Mouse (Mus musculus) heart, postnatal 0 days (tissue): ENCODE data around the gene Thyn1.

Experiments
- CTCF ChIP-seq: IDR thresholded peaks from 2 replicates; pipeline ENCODE4 v1.5.1; 2016; ENCODE audit warnings: antibody characterized with exemption, control low read depth, low read depth
- EP300 ChIP-seq: IDR thresholded peaks from 2 replicates; pipeline ENCODE4 v1.6.1; 2016; ENCODE audit warnings: antibody characterized with exemption, low read depth

DNA sequence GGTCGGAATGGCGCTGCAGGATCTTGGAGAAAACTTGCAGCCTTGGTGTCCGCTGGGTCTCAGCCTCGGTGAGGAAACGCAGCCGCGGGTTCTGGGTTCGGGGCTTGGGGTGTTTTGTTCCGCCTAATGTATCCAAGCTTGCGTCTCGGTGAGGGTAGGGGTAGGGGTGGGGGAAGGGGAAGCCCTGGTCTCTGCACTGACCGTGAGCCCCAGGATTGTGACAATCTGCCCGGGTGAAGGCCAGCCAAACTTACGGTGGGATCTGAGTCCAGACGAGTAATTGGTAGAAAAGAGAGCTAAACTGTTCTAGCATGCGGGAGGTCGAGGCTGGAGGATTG is 31.2 kb downstream of the Thyn1 start:
- TF ChIP-seq CTCF (no peak), EP300 (no peak)
